Mouse (Mus musculus) liver, embryonic 14.5 days (tissue): ENCODE data around the gene Pax8. TPM values are rescaled to one million over a fixed set of nuclear protein-coding genes. Genes with fewer than 3 reads are reported as not detected.

ENCODE experiments used
- ATAC-seq: fragments of 200-750 bp; cut with Nextera tagmentation; 2 replicates; pipeline ENCODE4 v1.8.0; 2017; ENCODE audit warnings: moderate number of reproducible peaks, mild to moderate bottlenecking, moderate library complexity; ENCODE audit not compliant: insufficient read depth
- DNase-seq, 3 experiments: peaks; one replicate each; pipeline ENCODE4 v3.0.0-alpha.2; 2012 to 2013; ENCODE audit warnings: low read depth in 3 of 3, low spot score in 3 of 3
- H3K27ac ChIP-seq: fragments of 300-500 bp; sonication (generic); 2 replicates; pipeline ENCODE4 v1.5.1; 2014; ENCODE audit warnings: moderate library complexity, mild to moderate bottlenecking, control low read depth, inconsistent platforms
- H3K27me3 ChIP-seq: fragments of 300-500 bp; sonication (generic); 2 replicates; pipeline ENCODE4 v1.6.1; 2014; ENCODE audit warnings: mild to moderate bottlenecking, low read length, moderate library complexity; ENCODE audit not compliant: control insufficient read depth, insufficient read depth
- H3K36me3 ChIP-seq: fragments of 300-500 bp; sonication (generic); replicated peaks from 2 replicates; pipeline ENCODE4 v1.6.1; 2014; ENCODE audit warnings: low read depth; ENCODE audit not compliant: control insufficient read depth, insufficient read depth
- H3K4me1 ChIP-seq, 2 experiments: fragments of 200-500 bp in 1 of 2; fragments of 300-500 bp in 1 of 2; sonication (generic) in 1 of 2; replicated peaks; 2 replicates each; pipeline ENCODE4 v1.6.1; 2012 to 2014; ENCODE audit warnings: antibody characterized with exemption in 1 of 2, inconsistent platforms in 1 of 2, low read length in 1 of 2; ENCODE audit not compliant: control insufficient read depth in 2 of 2, insufficient read depth in 2 of 2
- H3K4me2 ChIP-seq: fragments of 300-500 bp; sonication (generic); 2 replicates; pipeline ENCODE4 v1.6.1; 2014; ENCODE audit warnings: low read depth, mild to moderate bottlenecking, control low read depth, moderate library complexity
- H3K4me3 ChIP-seq, 2 experiments: fragments of 200-500 bp in 1 of 2; fragments of 300-500 bp in 1 of 2; sonication (generic) in 1 of 2; 2 replicates each; pipeline ENCODE4 v1.5.1; 2012 to 2014; ENCODE audit warnings: low read depth in 2 of 2, low read length in 2 of 2, mild to moderate bottlenecking in 2 of 2, control low read depth in 1 of 2, inconsistent platforms in 1 of 2, moderate library complexity in 1 of 2; ENCODE audit not compliant: insufficient read depth in 1 of 2
- H3K9ac ChIP-seq: fragments of 300-500 bp; sonication (generic); replicated peaks from 2 replicates; pipeline ENCODE4 v1.6.1; 2014; ENCODE audit warnings: mild to moderate bottlenecking, control low read depth, moderate library complexity
- H3K9me3 ChIP-seq: fragments of 300-500 bp; sonication (generic); 2 replicates; pipeline ENCODE4 v1.6.1; 2016; ENCODE audit warnings: low read length, mixed read lengths; ENCODE audit not compliant: control insufficient read depth
- CTCF ChIP-seq: IDR thresholded peaks from 2 replicates; pipeline ENCODE4 v1.5.1; 2016; ENCODE audit warnings: antibody characterized with exemption, low read depth, control low read depth
- EP300 ChIP-seq: IDR thresholded peaks from 2 replicates; pipeline ENCODE4 v1.6.1; 2016; ENCODE audit warnings: antibody characterized with exemption, low read depth
- WGBS: fragments of 180-500 bp; shearing (Covaris S2); extraction: QIAGEN DNeasy Blood & Tissue Kit; methylation state at CpG from one replicate; pipeline ENCODE4 v1.1.7; 2014; ENCODE audit not compliant: insufficient replicate concordance; 5-methylcytosine and 5-hydroxymethylcytosine counted together
- polyA plus RNA-seq, 2 experiments: library from polyadenylated mRNA; depleted of rRNA in 1 of 2; stranded (reverse) in 1 of 2; unstranded in 1 of 2; fragments of >200 nt; fragmentation: Nextera tagmentation in 1 of 2; extraction: Ambion mirVana in 1 of 2; gene quantifications; 2 replicates each; pipeline versions ENCODE4 v1.2.1 to v1.2.3; 2012 to 2014

Pax8 gene
- polyA plus RNA-seq, 2 experiments, result 0.03 TPM; not detected in 1

DNA sequence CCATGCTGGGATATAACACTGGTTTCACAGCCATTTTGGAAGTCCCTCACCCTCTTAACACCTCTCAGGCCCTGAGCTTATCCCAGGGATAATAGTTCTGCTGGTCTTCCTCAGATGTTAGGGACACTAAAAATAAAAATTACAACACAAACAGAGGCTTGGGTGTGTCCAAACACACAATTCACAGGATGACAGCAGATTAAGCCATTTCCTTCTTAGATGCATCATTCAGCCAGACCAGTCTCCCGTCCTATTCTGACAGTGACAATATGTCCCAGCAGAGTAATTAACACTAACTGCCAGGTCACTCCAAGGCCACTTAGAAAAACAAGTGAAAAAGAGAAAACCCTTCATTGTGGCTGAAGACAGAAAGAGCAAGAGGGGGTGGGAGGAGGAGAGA is 8.2 kb downstream of the Pax8 start:
- no peak overlapping the region for H3K4me3 ChIP-seq
- ATAC-seq (no peak), DNase-seq (no peak)
- no peak overlapping the region for H3K27ac ChIP-seq
- no peaks in the 10 kb centered on the region for H3K9me3 ChIP-seq
- H3K36me3 ChIP-seq, result no peaks in the 10 kb centered on the region
- 0 out of 4 replicates have a peak, but pooled peaks cover 0 to 2% of the 10 kb centered on the region in 2 experiments for H3K4me1 ChIP-seq
- peaks cover 8% of the 10 kb centered on the region for H3K27me3 ChIP-seq
- no peak overlapping the region for H3K9ac ChIP-seq
- no peak for TF ChIP-seq EP300
- no peak overlapping the region for H3K4me2 ChIP-seq
- 7% methylated on average over 1 of the region's 1 CpGs for WGBS

DNA sequence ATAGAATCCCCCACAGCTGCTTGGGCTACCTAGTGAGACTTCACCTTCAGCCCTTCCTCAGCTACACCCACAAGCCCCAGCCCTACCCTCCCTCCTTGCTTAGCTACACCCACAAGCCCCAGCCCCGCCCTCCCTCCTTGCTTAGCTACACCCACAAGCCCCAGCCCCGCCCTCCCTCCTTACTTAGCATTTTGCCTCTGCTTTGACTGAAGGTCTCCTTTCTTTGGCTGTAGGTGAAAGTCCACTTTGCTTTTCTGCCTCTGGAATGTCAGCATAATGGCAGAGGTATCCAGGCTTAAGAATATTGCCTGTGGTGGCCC is 14.6 kb downstream of the Pax8 start:
- WGBS, result 15% methylated on average over 2 of the region's 2 CpGs
- no peaks in the 10 kb centered on the region for H3K27me3 ChIP-seq
- no peaks in the 10 kb centered on the region for H3K36me3 ChIP-seq
- H3K4me3 ChIP-seq, result no peak overlapping the region
- H3K9ac ChIP-seq, result no peak overlapping the region
- H3K27ac ChIP-seq, result no peak overlapping the region
- H3K4me1 ChIP-seq, result peaks cover 0 to 6% of the 10 kb centered on the region in 2 experiments; a peak in 1 of 4 replicates
- no peaks in the 10 kb centered on the region for H3K9me3 ChIP-seq
- ATAC-seq (no peak), DNase-seq (peak; percentile 2 to 6 (median 3))
- no peak overlapping the region for H3K4me2 ChIP-seq
- TF ChIP-seq CTCF, result no peak
- no peak for TF ChIP-seq EP300

DNA sequence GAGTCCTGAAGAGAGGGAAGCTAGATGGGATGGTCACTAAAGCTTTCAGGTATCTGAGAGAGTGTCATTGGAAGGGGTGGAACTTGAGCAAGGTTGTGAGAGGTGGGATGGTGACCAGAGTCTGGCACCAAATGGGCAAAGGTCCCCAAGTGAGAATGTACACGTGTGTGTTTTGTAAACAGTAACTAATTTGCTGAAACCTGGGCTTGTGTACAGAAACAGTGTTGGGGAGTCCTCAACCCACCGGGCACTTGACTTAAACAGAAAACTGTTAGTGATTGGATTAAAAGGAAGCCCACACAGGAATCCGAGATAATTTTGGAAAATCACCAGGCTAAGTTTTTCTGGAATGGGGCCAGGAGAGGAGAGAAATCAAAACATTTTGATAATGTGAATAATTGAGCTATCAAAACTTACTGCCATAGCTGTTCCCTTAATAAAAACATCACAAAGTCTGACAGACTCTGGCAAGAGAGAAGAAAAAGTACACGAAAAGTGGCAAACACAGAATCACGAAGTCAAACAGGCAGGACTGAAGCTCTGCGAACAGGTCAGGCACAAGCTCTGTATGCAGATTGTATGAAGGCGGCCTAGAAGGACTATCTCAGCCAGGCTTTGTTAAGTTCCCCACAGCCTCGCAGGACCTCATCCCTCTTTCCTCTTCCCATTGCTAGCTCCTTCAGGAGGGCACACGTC is 15.1 kb downstream of the Pax8 start:
- Histone ChIP-seq H3K9me3 (no peaks in the 10 kb centered on the region), H3K4me1 (peaks cover 0 to 6% of the 10 kb centered on the region in 2 experiments; a peak in 1 of 4 replicates), H3K4me2 (no peak overlapping the region), H3K9ac (no peak overlapping the region), H3K27ac (no peak overlapping the region), H3K36me3 (no peaks in the 10 kb centered on the region), H3K4me3 (no peak overlapping the region), H3K27me3 (no peaks in the 10 kb centered on the region)
- no peak for DNase-seq
- no peak for ATAC-seq
- WGBS, result 26% methylated on average over 9 of the region's 9 CpGs
- TF ChIP-seq CTCF, result no peak
- TF ChIP-seq EP300, result no peak

- WGBS, result 60% methylated on average over 4 of the region's 4 CpGs
- Histone ChIP-seq H3K9me3 (no peaks in the 10 kb centered on the region), H3K4me3 (no peak overlapping the region), H3K27me3 (no peaks in the 10 kb centered on the region), H3K27ac (no peak overlapping the region), H3K9ac (no peak overlapping the region), H3K36me3 (no peaks in the 10 kb centered on the region), H3K4me1 (peaks cover 0 to 6% of the 10 kb centered on the region in 2 experiments; a peak in 1 of 4 replicates), H3K4me2 (no peak overlapping the region)
- DNase-seq (no peak), ATAC-seq (no peak)
- TF ChIP-seq EP300 (no peak), CTCF (no peak)
Observed at GRCm38 (mm10) chr2:24456841-24457240, 18.6 kb downstream of the Pax8 start.

DNA sequence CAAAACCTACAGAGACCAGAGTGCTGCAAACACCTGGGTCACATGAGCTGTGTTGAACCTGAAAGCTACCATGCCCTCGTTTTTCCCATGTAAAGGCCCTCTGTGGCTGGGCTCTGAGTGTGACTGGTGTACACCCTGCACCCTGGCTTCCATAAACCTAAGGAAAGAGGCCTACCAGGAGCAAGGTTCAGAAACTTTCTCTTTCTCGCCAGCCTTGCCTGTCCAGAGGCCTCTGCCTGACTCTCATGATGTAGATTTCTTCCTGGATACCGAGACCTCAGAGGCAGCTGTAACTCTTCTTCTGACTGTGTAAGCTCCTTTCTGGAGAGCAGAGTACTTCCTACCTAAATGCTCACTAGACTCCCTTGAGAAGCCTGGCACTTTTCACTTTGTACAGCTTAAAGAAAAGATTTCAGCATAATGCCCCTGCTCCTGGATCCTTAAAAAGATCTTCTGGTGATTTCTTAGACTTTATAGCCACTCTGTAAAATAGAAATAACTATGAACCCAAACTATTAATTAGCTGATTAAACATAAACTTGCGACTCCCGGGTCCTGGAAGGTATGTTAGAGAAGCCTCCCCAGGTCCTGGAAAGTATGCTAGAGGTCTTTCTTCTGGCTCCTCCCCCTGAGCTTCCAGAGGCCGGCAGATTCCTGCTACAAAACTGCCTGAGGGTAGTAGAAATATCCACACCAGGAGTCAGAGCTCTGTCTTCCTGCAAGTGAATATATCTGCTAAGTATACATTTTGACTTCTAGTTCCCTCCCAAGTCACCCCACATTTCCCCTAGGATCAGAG is 20.1 kb downstream of the Pax8 start:
- H3K27ac ChIP-seq, result no peak overlapping the region
- 40% methylated on average over 6 of the region's 6 CpGs for WGBS
- DNase-seq, result no peak
- H3K36me3 ChIP-seq, result no peaks in the 10 kb centered on the region
- H3K4me2 ChIP-seq, result no peak overlapping the region
- no peak overlapping the region for H3K4me3 ChIP-seq
- H3K4me1 ChIP-seq, result peaks cover 0 to 2% of the 10 kb centered on the region in 2 experiments; a peak in 1 of 4 replicates
- TF ChIP-seq CTCF (no peak), EP300 (no peak)
- no peaks in the 10 kb centered on the region for H3K9me3 ChIP-seq
- ATAC-seq, result no peak
- H3K9ac ChIP-seq, result no peak overlapping the region
- no peaks in the 10 kb centered on the region for H3K27me3 ChIP-seq
